Mouse (Mus musculus): Measurements from ENCODE around the gene Scg5.

Scg5 gene

GRCm38 (mm10) chr2:113805765-113806164 is 23.2 kb downstream of the Scg5 start:
- DNase-seq (ENCODE audit: low read depth), result no peak

GRCm38 (mm10) chr2:113803753-113804152 is 25.2 kb downstream of the Scg5 start:
- DNase-seq (ENCODE audit: low read depth), result no peak

- DNase-seq (ENCODE audit: low read depth), result peak; percentile 74
These were observed 28.1 kb downstream of the Scg5 start for GRCm38 (mm10) chr2:113800846-113801245.

GRCm38 (mm10) chr2:113798605-113799004 is 30.3 kb downstream of the Scg5 start:
- no peak for DNase-seq (ENCODE audit: low read depth)

- DNase-seq (ENCODE audit: low read depth), result no peak
These were observed 33.7 kb downstream of the Scg5 start for GRCm38 (mm10) chr2:113795186-113795585.

GRCm38 (mm10) chr2:113793521-113793920 is 35.4 kb downstream of the Scg5 start:
- DNase-seq (ENCODE audit: low read depth), result no peak

GRCm38 (mm10) chr2:113788821-113789387 is 40.0 kb downstream of the Scg5 start:
- DNase-seq (ENCODE audit: low read depth), result peak; percentile 70

- no peak for DNase-seq (ENCODE audit: low read depth)
These were observed 41.0 kb downstream of the Scg5 start for GRCm38 (mm10) chr2:113787882-113788281.

GRCm38 (mm10) chr2:113784851-113785250 is 44.1 kb downstream of the Scg5 start:
- DNase-seq (ENCODE audit: low read depth), result no peak

- peak; percentile 65 for DNase-seq (ENCODE audit: low read depth)
These were observed 47.4 kb downstream of the Scg5 start for GRCm38 (mm10) chr2:113781521-113781920.

- no peak for DNase-seq (ENCODE audit: low read depth)
These were observed 47.8 kb downstream of the Scg5 start for GRCm38 (mm10) chr2:113781107-113781506.

GRCm38 (mm10) chr2:113779336-113779735 is 49.6 kb downstream of the Scg5 start:
- no peak for DNase-seq (ENCODE audit: low read depth)

- DNase-seq (ENCODE audit: low read depth), result no peak
These were observed 50.9 kb downstream of the Scg5 start for GRCm38 (mm10) chr2:113778036-113778435.

GRCm38 (mm10) chr2:113776297-113776696 is 52.6 kb downstream of the Scg5 start:
- peak; percentile 65 for DNase-seq (ENCODE audit: low read depth)

- DNase-seq (ENCODE audit: low read depth), result no peak
These were observed 54.6 kb downstream of the Scg5 start for GRCm38 (mm10) chr2:113774150-113774805.

GRCm38 (mm10) chr2:113768541-113769303 is 60.2 kb downstream of the Scg5 start:
- peak; percentile 89 for DNase-seq (ENCODE audit: low read depth)

- DNase-seq (ENCODE audit: low read depth), result no peak
These were observed 63.0 kb downstream of the Scg5 start for GRCm38 (mm10) chr2:113765885-113766284.

GRCm38 (mm10) chr2:113764968-113765367 is 64.0 kb downstream of the Scg5 start:
- peak; percentile 70 for DNase-seq (ENCODE audit: low read depth)

GRCm38 (mm10) chr2:113758311-113759161 is 70.4 kb downstream of the Scg5 start, which contains the start of gene Grem1:
Gene Grem1, minus strand, starts transcription at chr2:113758646.
- no peak for DNase-seq (ENCODE audit: low read depth)

- DNase-seq (ENCODE audit: low read depth), result no peak
These were observed 71.2 kb downstream of the Scg5 start for GRCm38 (mm10) chr2:113757525-113758310.

GRCm38 (mm10) chr2:113756924-113757524 is 71.9 kb downstream of the Scg5 start:
- DNase-seq (ENCODE audit: low read depth), result no peak
